Mouse (Mus musculus): ENCODE data around the gene Wnt7a. TPM values are rescaled to one million over a fixed set of nuclear protein-coding genes. Genes with fewer than 3 reads are reported as not detected.

The Wnt7a gene
- not detected in 2 replicates for total RNA-seq (2012; rRNA removed)
- not detected for polyA plus RNA-seq (2012; ENCODE audit: insufficient read depth in 1 of 2, insufficient read length in 2 of 2, low read depth in 1 of 2, low replicate concordance in 2 of 2, missing spikeins in 1 of 2)

DNA sequence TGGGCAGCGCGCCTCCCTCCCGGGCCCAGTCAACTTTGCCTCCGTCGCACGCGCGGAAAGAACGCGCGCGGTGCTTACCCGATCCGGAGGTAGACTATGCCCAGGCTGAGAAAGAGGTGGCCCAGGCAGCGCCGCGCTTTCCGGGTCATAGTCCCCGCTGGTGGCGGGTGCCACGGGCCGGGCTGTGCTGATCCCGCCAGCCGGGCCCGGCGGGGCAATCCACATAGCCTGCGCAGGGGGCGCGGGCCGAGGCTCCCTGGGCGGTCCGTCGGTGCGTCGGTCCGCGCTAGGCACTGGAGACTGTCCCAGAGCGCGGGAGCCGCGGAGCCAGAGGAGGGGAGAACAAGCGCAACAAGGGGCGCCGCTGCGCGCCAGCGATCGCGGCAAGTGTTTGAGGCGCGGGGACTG is at the start of gene Wnt7a:
Gene Wnt7a, minus strand, starts transcription at position 403 of the 408 bp plus-strand sequence.
- Histone ChIP-seq H3K9ac (ENCODE audit: control insufficient read depth, low read depth, low read length, poor library complexity, severe bottlenecking) (no peak within 1 kb of the TSS), H3K4me3 (ENCODE audit: control insufficient read depth in 1 of 2, insufficient read depth in 1 of 2, low read depth in 2 of 2, low read length in 2 of 2) (no peak within 1 kb of the TSS), H3K4me1 (ENCODE audit: control insufficient read depth in 1 of 2, insufficient read depth in 2 of 2, low read length in 2 of 2) (no peaks in the 10 kb centered on the region), H3K9me3 (replicated peaks; ENCODE audit: insufficient read depth, low read length) (no peaks in the 10 kb centered on the region), H3K27me3 (ENCODE audit: control insufficient read depth in 1 of 2, insufficient read depth in 2 of 2, low read length in 2 of 2) (no peaks in the 10 kb centered on the region), H3K36me3 (ENCODE audit: control insufficient read depth in 1 of 2, insufficient read depth in 2 of 2, low read length in 2 of 2) (no peaks in the 10 kb centered on the region), H3K27ac (ENCODE audit: control insufficient read depth, low read depth, low read length) (no peak within 1 kb of the TSS), H3K79me2 (ENCODE audit: control insufficient read depth, insufficient read depth, low read length, poor library complexity) (no peaks in the 10 kb centered on the region)
- DNase-seq (ENCODE audit: low read depth, low spot score) = no peak
- TF ChIP-seq MXI1 (IDR thresholded peaks at IDR 0.05; ENCODE audit: low read depth, low read length) (no peak), UBTF (IDR thresholded peaks at IDR 0.05; ENCODE audit: borderline replicate concordance, insufficient read depth, low read depth, low read length) (no peak), POLR2A (IDR thresholded peaks at IDR 0.05; ENCODE audit: control insufficient read depth in 1 of 2, insufficient read depth in 1 of 2, low read depth in 1 of 2, low read length in 2 of 2, poor library complexity in 1 of 2) (no peak), KAT2A (conservative IDR thresholded peaks at IDR 0.05; ENCODE audit: low read depth, low read length) (no peak), ELF1 (IDR thresholded peaks at IDR 0.05; ENCODE audit: low read depth, low read length) (no peak), ZMIZ1 (IDR thresholded peaks at IDR 0.05; ENCODE audit: low read depth, low read length) (no peak), GABPA (IDR thresholded peaks at IDR 0.05; ENCODE audit: low read depth, low read length) (no peak), CHD2 (IDR thresholded peaks at IDR 0.05; ENCODE audit: low read length) (no peak), MAZ (IDR thresholded peaks at IDR 0.05; ENCODE audit: low read depth, low read length) (no peak), GATA1 (IDR thresholded peaks at IDR 0.05; ENCODE audit: low read depth, low read length) (no peak), ZNF384 (IDR thresholded peaks at IDR 0.05; ENCODE audit: low read depth, low read length) (no peak), RCOR1 (IDR thresholded peaks at IDR 0.05; ENCODE audit: low read depth, low read length) (no peak), MYC (IDR thresholded peaks at IDR 0.05; ENCODE audit: low read depth, low read length) (no peak), CHD1 (IDR thresholded peaks at IDR 0.05; ENCODE audit: low read depth, low read length) (no peak), SMC3 (IDR thresholded peaks at IDR 0.05; ENCODE audit: low read depth, low read length) (no peak), MAFK (IDR thresholded peaks at IDR 0.05; ENCODE audit: borderline replicate concordance, low read depth, low read length) (no peak), NRF1 (IDR thresholded peaks at IDR 0.05; ENCODE audit: insufficient read depth, low read depth, low read length, poor library complexity, severe bottlenecking) (no peak), CTCF (IDR thresholded peaks at IDR 0.05 in 2 of 3, conservative IDR thresholded peaks at IDR 0.05 in 1 of 3; ENCODE audit: control insufficient read depth in 1 of 3, insufficient read depth in 1 of 3, low read depth in 2 of 3, low read length in 3 of 3, poor library complexity in 1 of 3, severe bottlenecking in 1 of 3) (no peak), MAX (IDR thresholded peaks at IDR 0.05; ENCODE audit: low read length) (no peak)

- H3K9ac ChIP-seq (ENCODE audit: control insufficient read depth, low read depth, low read length, poor library complexity, severe bottlenecking) = no peak overlapping the region
- no peak overlapping the region for H3K27ac ChIP-seq (ENCODE audit: control insufficient read depth, low read depth, low read length)
- DNase-seq (ENCODE audit: low read depth, low spot score) = peak; percentile 34
- no peaks in the 10 kb centered on the region for H3K4me1 ChIP-seq (ENCODE audit: control insufficient read depth in 1 of 2, insufficient read depth in 2 of 2, low read length in 2 of 2)
- no peak overlapping the region for H3K4me3 ChIP-seq (ENCODE audit: control insufficient read depth in 1 of 2, insufficient read depth in 1 of 2, low read depth in 2 of 2, low read length in 2 of 2)
- peaks cover 0 to 5% of the 10 kb centered on the region in 2 experiments; a peak in 2 of 4 replicates for H3K36me3 ChIP-seq (ENCODE audit: control insufficient read depth in 1 of 2, insufficient read depth in 2 of 2, low read length in 2 of 2)
- TF ChIP-seq HCFC1 (IDR thresholded peaks at IDR 0.05; ENCODE audit: low read depth, low read length) = no peak
- no peak for TF ChIP-seq TBP (IDR thresholded peaks at IDR 0.05; ENCODE audit: low read depth, low read length)
- TF ChIP-seq RAD21 (IDR thresholded peaks at IDR 0.05; ENCODE audit: low read depth, low read length) = no peak
- no peak for TF ChIP-seq CHD2 (IDR thresholded peaks at IDR 0.05; ENCODE audit: low read length)
- TF ChIP-seq ZNF384 (IDR thresholded peaks at IDR 0.05; ENCODE audit: low read depth, low read length) = no peak
- no peak for TF ChIP-seq GATA1 (IDR thresholded peaks at IDR 0.05; ENCODE audit: low read depth, low read length)
- 0 out of 2 replicates have a peak, but pooled peaks have one; percentile 4 for TF ChIP-seq SMC3 (IDR thresholded peaks at IDR 0.05; ENCODE audit: low read depth, low read length)
- peak; percentile 58; the same call in 1 of the 2 replicates for TF ChIP-seq JUND (IDR thresholded peaks at IDR 0.05; ENCODE audit: low read depth, low read length)
- no peak for TF ChIP-seq MYC (IDR thresholded peaks at IDR 0.05; ENCODE audit: low read depth, low read length)
- no peak for TF ChIP-seq POLR2AphosphoS5 (IDR thresholded peaks at IDR 0.05; ENCODE audit: borderline replicate concordance, low read depth, low read length)
- no peak for TF ChIP-seq POLR2AphosphoS2 (IDR thresholded peaks at IDR 0.05; ENCODE audit: low read length)
- no peaks in the 10 kb centered on the region for H3K9me3 ChIP-seq (replicated peaks; ENCODE audit: insufficient read depth, low read length)
- H3K79me2 ChIP-seq (ENCODE audit: control insufficient read depth, insufficient read depth, low read length, poor library complexity) = no peaks in the 10 kb centered on the region
- peaks cover 2 to 4% of the 10 kb centered on the region in 2 experiments; a peak in 3 of 4 replicates for H3K27me3 ChIP-seq (ENCODE audit: control insufficient read depth in 1 of 2, insufficient read depth in 2 of 2, low read length in 2 of 2)
Observed at GRCm38 (mm10) chr6:91459471-91459870, 48.3 kb upstream of the Wnt7a start.

All from MEL (cell line).